Mouse (Mus musculus): Measurements from ENCODE around the gene Nol10. TPM values are rescaled to one million over a fixed set of nuclear protein-coding genes. Genes with fewer than 3 reads are reported as not detected.

Gene Nol10
- polyA plus RNA-seq, 1 experiment from 2014 or later, result 7.5 TPM

GRCm38 (mm10) chr12:17324549-17325470 is 23.4 kb upstream of the Nol10 start:
- Histone ChIP-seq H3K9me3 (replicated peaks; ENCODE audit: control insufficient read depth, low read length) (no peaks in the 10 kb centered on the region), H3K27ac (ENCODE audit: low read length) (no peak overlapping the region), H3K9ac (ENCODE audit: low read depth, low read length) (0 out of 2 replicates have a peak overlapping the region, but pooled peaks have one; percentile 15), H3K4me2 (ENCODE audit: low read depth, low read length) (peak overlapping the region; percentile 55), H3K4me3 (ENCODE audit: low read depth, low read length) (peak overlapping the region; percentile 45), H3K36me3 (ENCODE audit: control insufficient read depth, insufficient read depth) (no peaks in the 10 kb centered on the region), H3K27me3 (ENCODE audit: control insufficient read depth, insufficient read depth, low read depth, low read length) (peaks cover 29% of the 10 kb centered on the region), H3K4me1 (ENCODE audit: control insufficient read depth, low read depth, low read length) (no peaks in the 10 kb centered on the region)
- ATAC-seq (ENCODE audit: low read depth), result no peak
- 4% methylated on average over 51 of the region's 51 CpGs for WGBS (ENCODE audit: insufficient replicate concordance)

GRCm38 (mm10) chr12:17329259-17329658 is 19.0 kb upstream of the Nol10 start, which contains the start of gene Atp6v1c2:
Gene Atp6v1c2, minus strand, starts transcription at chr12:17329359.
- Histone ChIP-seq H3K9me3 (replicated peaks; ENCODE audit: control insufficient read depth, low read length) (no peaks in the 10 kb centered on the region), H3K4me3 (ENCODE audit: low read depth, low read length) (no peak within 1 kb of the TSS), H3K4me1 (ENCODE audit: control insufficient read depth, low read depth, low read length) (no peaks in the 10 kb centered on the region), H3K4me2 (ENCODE audit: low read depth, low read length) (no peak within 1 kb of the TSS), H3K9ac (ENCODE audit: low read depth, low read length) (no peak within 1 kb of the TSS), H3K27ac (ENCODE audit: low read length) (no peak within 1 kb of the TSS), H3K36me3 (ENCODE audit: control insufficient read depth, insufficient read depth) (no peaks in the 10 kb centered on the region), H3K27me3 (ENCODE audit: control insufficient read depth, insufficient read depth, low read depth, low read length) (peaks cover 16% of the 10 kb centered on the region)
- no peak for ATAC-seq (ENCODE audit: low read depth)
- WGBS (ENCODE audit: insufficient replicate concordance), result 49% methylated on average over 3 of the region's 3 CpGs

GRCm38 (mm10) chr12:17333459-17333858 is 14.8 kb upstream of the Nol10 start:
- 13% methylated on average over 1 of the region's 1 CpGs for WGBS (ENCODE audit: insufficient replicate concordance)
- H3K9ac ChIP-seq (ENCODE audit: low read depth, low read length), result no peak overlapping the region
- H3K4me3 ChIP-seq (ENCODE audit: low read depth, low read length), result no peak overlapping the region
- H3K4me2 ChIP-seq (ENCODE audit: low read depth, low read length), result no peak overlapping the region
- H3K9me3 ChIP-seq (replicated peaks; ENCODE audit: control insufficient read depth, low read length), result no peaks in the 10 kb centered on the region
- H3K4me1 ChIP-seq (ENCODE audit: control insufficient read depth, low read depth, low read length), result no peaks in the 10 kb centered on the region
- H3K27ac ChIP-seq (ENCODE audit: low read length), result no peak overlapping the region
- no peaks in the 10 kb centered on the region for H3K27me3 ChIP-seq (ENCODE audit: control insufficient read depth, insufficient read depth, low read depth, low read length)
- 0 out of 2 replicates have a peak, but pooled peaks have one; percentile 37 for ATAC-seq (ENCODE audit: low read depth)
- no peaks in the 10 kb centered on the region for H3K36me3 ChIP-seq (ENCODE audit: control insufficient read depth, insufficient read depth)

GRCm38 (mm10) chr12:17338338-17338737 is 9.9 kb upstream of the Nol10 start:
- Histone ChIP-seq H3K4me1 (ENCODE audit: control insufficient read depth, low read depth, low read length) (no peaks in the 10 kb centered on the region), H3K27ac (ENCODE audit: low read length) (no peak overlapping the region), H3K27me3 (ENCODE audit: control insufficient read depth, insufficient read depth, low read depth, low read length) (no peaks in the 10 kb centered on the region), H3K9me3 (replicated peaks; ENCODE audit: control insufficient read depth, low read length) (no peaks in the 10 kb centered on the region), H3K9ac (ENCODE audit: low read depth, low read length) (no peak overlapping the region), H3K4me3 (ENCODE audit: low read depth, low read length) (no peak overlapping the region), H3K36me3 (ENCODE audit: control insufficient read depth, insufficient read depth) (no peaks in the 10 kb centered on the region), H3K4me2 (ENCODE audit: low read depth, low read length) (no peak overlapping the region)
- 56% methylated on average over 2 of the region's 2 CpGs for WGBS (ENCODE audit: insufficient replicate concordance)
- no peak for ATAC-seq (ENCODE audit: low read depth)

- no peak overlapping the region for H3K4me2 ChIP-seq (ENCODE audit: low read depth, low read length)
- H3K9me3 ChIP-seq (replicated peaks; ENCODE audit: control insufficient read depth, low read length), result no peaks in the 10 kb centered on the region
- no peak overlapping the region for H3K27ac ChIP-seq (ENCODE audit: low read length)
- no peaks in the 10 kb centered on the region for H3K27me3 ChIP-seq (ENCODE audit: control insufficient read depth, insufficient read depth, low read depth, low read length)
- no peak overlapping the region for H3K4me3 ChIP-seq (ENCODE audit: low read depth, low read length)
- WGBS (ENCODE audit: insufficient replicate concordance), result 40% methylated on average over 3 of the region's 3 CpGs
- ATAC-seq (ENCODE audit: low read depth), result no peak
- no peaks in the 10 kb centered on the region for H3K4me1 ChIP-seq (ENCODE audit: control insufficient read depth, low read depth, low read length)
- H3K9ac ChIP-seq (ENCODE audit: low read depth, low read length), result no peak overlapping the region
- no peaks in the 10 kb centered on the region for H3K36me3 ChIP-seq (ENCODE audit: control insufficient read depth, insufficient read depth)
These were observed 8.9 kb upstream of the Nol10 start for GRCm38 (mm10) chr12:17339114-17339905.

- peaks cover 13% of the 10 kb centered on the region for H3K4me1 ChIP-seq (ENCODE audit: control insufficient read depth, low read depth, low read length)
- H3K27ac ChIP-seq (ENCODE audit: low read length), result no peak overlapping the region
- H3K27me3 ChIP-seq (ENCODE audit: control insufficient read depth, insufficient read depth, low read depth, low read length), result no peaks in the 10 kb centered on the region
- H3K4me3 ChIP-seq (ENCODE audit: low read depth, low read length), result peak overlapping the region; percentile 89
- H3K4me2 ChIP-seq (ENCODE audit: low read depth, low read length), result peak overlapping the region; percentile 87
- H3K36me3 ChIP-seq (ENCODE audit: control insufficient read depth, insufficient read depth), result peaks cover 4% of the 10 kb centered on the region
- peak overlapping the region; percentile 70 for H3K9ac ChIP-seq (ENCODE audit: low read depth, low read length)
- ATAC-seq (ENCODE audit: low read depth), result peak; percentile 43
- WGBS (ENCODE audit: insufficient replicate concordance), result 27% methylated on average over 11 of the region's 11 CpGs
- H3K9me3 ChIP-seq (replicated peaks; ENCODE audit: control insufficient read depth, low read length), result no peaks in the 10 kb centered on the region
These were observed 771 bp upstream of the Nol10 start for GRCm38 (mm10) chr12:17347327-17348047.

- peaks cover 4% of the 10 kb centered on the region for H3K36me3 ChIP-seq (ENCODE audit: control insufficient read depth, insufficient read depth)
- H3K9me3 ChIP-seq (replicated peaks; ENCODE audit: control insufficient read depth, low read length), result no peaks in the 10 kb centered on the region
- no peak overlapping the region for H3K4me3 ChIP-seq (ENCODE audit: low read depth, low read length)
- no peak overlapping the region for H3K9ac ChIP-seq (ENCODE audit: low read depth, low read length)
- no peak for ATAC-seq (ENCODE audit: low read depth)
- H3K4me1 ChIP-seq (ENCODE audit: control insufficient read depth, low read depth, low read length), result peaks cover 13% of the 10 kb centered on the region
- H3K27me3 ChIP-seq (ENCODE audit: control insufficient read depth, insufficient read depth, low read depth, low read length), result no peaks in the 10 kb centered on the region
- no peak overlapping the region for H3K27ac ChIP-seq (ENCODE audit: low read length)
- no peak overlapping the region for H3K4me2 ChIP-seq (ENCODE audit: low read depth, low read length)
These were observed 1.8 kb downstream of the Nol10 start for GRCm38 (mm10) chr12:17350106-17350505.

GRCm38 (mm10) chr12:17356853-17357252 is 8.6 kb downstream of the Nol10 start:
- no peak overlapping the region for H3K9ac ChIP-seq (ENCODE audit: low read depth, low read length)
- no peak overlapping the region for H3K4me3 ChIP-seq (ENCODE audit: low read depth, low read length)
- no peak for ATAC-seq (ENCODE audit: low read depth)
- no peak overlapping the region for H3K27ac ChIP-seq (ENCODE audit: low read length)
- H3K36me3 ChIP-seq (ENCODE audit: control insufficient read depth, insufficient read depth), result peaks cover 8% of the 10 kb centered on the region
- no peaks in the 10 kb centered on the region for H3K4me1 ChIP-seq (ENCODE audit: control insufficient read depth, low read depth, low read length)
- 80% methylated on average over 4 of the region's 4 CpGs for WGBS (ENCODE audit: insufficient replicate concordance)
- H3K9me3 ChIP-seq (replicated peaks; ENCODE audit: control insufficient read depth, low read length), result no peaks in the 10 kb centered on the region
- no peaks in the 10 kb centered on the region for H3K27me3 ChIP-seq (ENCODE audit: control insufficient read depth, insufficient read depth, low read depth, low read length)
- no peak overlapping the region for H3K4me2 ChIP-seq (ENCODE audit: low read depth, low read length)

All from liver, embryonic 16.5 days (tissue).